9 mouse cellular contexts compared by ENCODE assay signal in the genomic region with DNA sequence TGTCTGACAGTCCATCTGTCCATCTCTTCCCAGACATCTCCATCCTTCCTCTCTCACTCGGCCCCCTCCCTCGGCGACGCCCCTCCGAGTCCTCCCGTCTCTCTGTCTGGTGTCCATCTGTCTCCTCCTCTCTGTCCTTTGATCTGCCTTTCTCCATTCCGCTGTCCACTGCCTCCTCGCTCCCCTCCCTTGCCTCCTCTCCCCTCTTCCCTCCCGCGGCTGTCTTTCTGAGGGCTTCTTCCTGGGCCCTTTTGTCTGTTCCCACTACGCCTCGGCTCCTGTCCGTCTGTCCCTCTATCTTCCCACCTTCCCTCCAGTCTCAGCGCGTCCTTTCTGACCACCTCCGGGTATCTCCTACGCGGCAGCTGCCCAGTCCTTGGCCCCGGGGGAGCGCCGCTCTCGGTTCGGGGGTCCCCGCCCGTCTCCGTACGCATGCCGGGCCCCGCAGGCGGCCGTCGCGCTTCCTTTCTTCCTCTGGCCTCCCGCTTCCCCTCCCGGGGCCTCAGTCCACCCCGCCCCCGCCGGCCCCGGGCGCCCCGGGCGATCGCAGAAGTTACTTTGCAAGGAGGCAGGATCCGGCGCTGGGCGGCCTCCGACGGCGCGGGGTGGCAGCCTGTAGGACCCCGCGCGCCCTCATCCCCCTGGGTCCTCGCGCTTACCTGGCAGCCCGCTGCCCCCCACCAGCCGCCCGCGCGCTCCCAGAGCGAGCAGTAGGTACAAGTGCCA. TPM values are rescaled to one million over a fixed set of nuclear protein-coding genes. Genes with fewer than 3 reads are reported as not detected.
DNase-seq lines count a peak whose midpoint lies in the region; ATAC-seq and TF ChIP-seq lines count a peak whose summit lies in the region.
"Had no signal": no experiment of that assay in that cellular context is flagged by ENCODE, and none has a peak within 500 bp of the region (broad histone marks: within the 10 kb centered on the region; RNA-seq: fewer than 3 reads in every experiment).

No protein-coding gene starts in this region.

- H3K9ac ChIP-seq in heart, embryonic 12.5 days, result peak overlapping the region; percentile 77
- peak overlapping the region; percentile 75 for H3K9ac ChIP-seq in limb, embryonic 12.5 days (replicated peaks)
- H3K9ac ChIP-seq in midbrain, postnatal 0 days (replicated peaks; ENCODE audit: low read length, poor library complexity, severe bottlenecking), result peak overlapping the region; percentile 55

- ATAC-seq in heart, embryonic 12.5 days (ENCODE audit: insufficient number of reproducible peaks, low FRiP score), result peak; percentile 45
- 0 out of 2 replicates have a peak, but pooled peaks have one; percentile 3 for ATAC-seq in limb, embryonic 12.5 days (ENCODE audit: insufficient number of reproducible peaks, insufficient read depth, low FRiP score, low TSS enrichment, low read depth)
- peak; percentile 46; the same call in 1 of the 2 replicates for ATAC-seq in midbrain, postnatal 0 days (ENCODE audit: low FRiP score)
- no peak for ATAC-seq in monocyte, adult 5-6 weeks (replicated peaks; ENCODE audit: insufficient number of reproducible peaks, low FRiP score, low TSS enrichment, poor library complexity, severe bottlenecking)

- peaks cover 67% of the 10 kb centered on the region for H3K27me3 ChIP-seq in heart, embryonic 12.5 days (replicated peaks)
- peaks cover 65% of the 10 kb centered on the region for H3K27me3 ChIP-seq in limb, embryonic 12.5 days
- H3K27me3 ChIP-seq in midbrain, postnatal 0 days (ENCODE audit: insufficient read depth, low read length), result peaks cover 18% of the 10 kb centered on the region; the same call in 1 of the 2 replicates

- no peak for DNase-seq in layer of hippocampus, adult 2 months (ENCODE audit: low spot score in 2 of 2)
- DNase-seq in layer of hippocampus, adult 9-11 months, result no peak
- DNase-seq in midbrain, postnatal 0 days (ENCODE audit: low spot score), result no peak
- DNase-seq in Muller cell, postnatal 12 days (ENCODE audit: inconsistent ontology term), result no peak

- TF ChIP-seq CTCF in layer of hippocampus, adult 2 months (conservative IDR thresholded peaks at IDR 0.05), result no peak
- no peak for TF ChIP-seq CTCF in cortical plate, adult 2 months (IDR thresholded peaks at IDR 0.05; ENCODE audit: extremely low read depth, insufficient read depth, low read length)
- no peak for TF ChIP-seq CTCF in midbrain, postnatal 0 days (IDR thresholded peaks at IDR 0.05)

- 1% methylated on average over 60 of the region's 61 CpGs for WGBS in heart, embryonic 12.5 days
- 1% methylated on average over 61 of the region's 61 CpGs for WGBS in limb, embryonic 12.5 days
- 1% methylated on average over 54 of the region's 61 CpGs for WGBS in midbrain, postnatal 0 days

- no peak for TF ChIP-seq POLR2A in cortical plate, adult 2 months (IDR thresholded peaks at IDR 0.05; ENCODE audit: extremely low read depth, insufficient read depth, low read length)

- no peaks in the 10 kb centered on the region; the same call in 1 of the 2 replicates for H3K4me1 ChIP-seq in cortical plate, adult 2 months (ENCODE audit: control insufficient read depth, insufficient read depth, low read length)
- H3K4me1 ChIP-seq in heart, embryonic 12.5 days (replicated peaks), result peaks cover 18% of the 10 kb centered on the region
- peaks cover 40% of the 10 kb centered on the region for H3K4me1 ChIP-seq in limb, embryonic 12.5 days (replicated peaks)
- H3K4me1 ChIP-seq in midbrain, postnatal 0 days (ENCODE audit: insufficient read depth, low read length), result peaks cover 10% of the 10 kb centered on the region; the same call in 1 of the 2 replicates

- H3K36me3 ChIP-seq in heart, embryonic 12.5 days, result 0 out of 2 replicates have a peak, but pooled peaks cover 3% of the 10 kb centered on the region
- peaks cover 17% of the 10 kb centered on the region; the same call in 1 of the 2 replicates for H3K36me3 ChIP-seq in limb, embryonic 12.5 days
- no peaks in the 10 kb centered on the region for H3K36me3 ChIP-seq in midbrain, postnatal 0 days (ENCODE audit: insufficient read depth, low read length)

- peak overlapping the region; percentile 57 for H3K4me3 ChIP-seq in layer of hippocampus, adult 2 months
- peak overlapping the region; percentile 42 for H3K4me3 ChIP-seq in cortical plate, adult 2 months (ENCODE audit: insufficient read depth, low read length)
- peak overlapping the region; percentile 65 for H3K4me3 ChIP-seq in heart, embryonic 12.5 days
- peak overlapping the region; percentile 73 for H3K4me3 ChIP-seq in limb, embryonic 12.5 days (replicated peaks)
- peak overlapping the region; percentile 59 for H3K4me3 ChIP-seq in midbrain, postnatal 0 days (ENCODE audit: low read depth, low read length)

- H3K4me2 ChIP-seq in heart, embryonic 12.5 days, result peak overlapping the region; percentile 93
- H3K4me2 ChIP-seq in limb, embryonic 12.5 days, result peak overlapping the region; percentile 93
- H3K4me2 ChIP-seq in midbrain, postnatal 0 days (ENCODE audit: low read depth, low read length, poor library complexity, severe bottlenecking), result peak overlapping the region; percentile 81

- no peaks in the 10 kb centered on the region for H3K9me3 ChIP-seq in heart, embryonic 12.5 days (replicated peaks)
- no peaks in the 10 kb centered on the region for H3K9me3 ChIP-seq in limb, embryonic 12.5 days
- no peaks in the 10 kb centered on the region for H3K9me3 ChIP-seq in midbrain, postnatal 0 days (ENCODE audit: low read length)

- peak overlapping the region; percentile 39; the same call in 1 of the 2 replicates for H3K27ac ChIP-seq in layer of hippocampus, adult 2 months
- H3K27ac ChIP-seq in cortical plate, adult 2 months (ENCODE audit: insufficient read depth, low read length), result no peak overlapping the region
- no peak overlapping the region for H3K27ac ChIP-seq in heart, embryonic 12.5 days (ENCODE audit: poor library complexity, severe bottlenecking)
- peak overlapping the region; percentile 59 for H3K27ac ChIP-seq in limb, embryonic 12.5 days
- H3K27ac ChIP-seq in midbrain, postnatal 0 days (ENCODE audit: low read depth, low read length), result no peak overlapping the region

RNA-seq across cellular contexts. Expression of gene Scube1, which starts 0.5 kb away (rescaled TPM):
- 10 to 100 TPM; 20.4 to 20.9 TPM for total RNA-seq in layer of hippocampus, adult 2 months (2021)
- polyA plus RNA-seq in cortical plate, adult 2 months (2012; rRNA removed), result 26.7 and 29.2 TPM in 2 replicates
- polyA plus RNA-seq in heart, embryonic 12.5 days (2016; fragmentation: Nextera tagmentation; extraction: Ambion mirVana), result 16.3 and 16.6 TPM in 2 replicates
- 33.6 and 36.7 TPM in 2 replicates for polyA plus RNA-seq in limb, embryonic 12.5 days (2016; fragmentation: Nextera tagmentation; extraction: Ambion mirVana)
- total RNA-seq in midbrain, postnatal 0 days (2014; rRNA removed), result 14.9 and 19.9 TPM in 2 replicates
- polyA plus RNA-seq in midbrain, postnatal 0 days (2015; fragmentation: Nextera tagmentation; extraction: Ambion mirVana), result 4.7 TPM in 2 replicates
- total RNA-seq in monocyte, adult 5-6 weeks (2017), result not detected in 3 replicates

RNA-seq across cellular contexts. Expression of gene Mpped1, which starts 54.9 kb away (rescaled TPM):
- total RNA-seq in layer of hippocampus, adult 2 months (2021), result 100 to 1,000 TPM; 164 to 170 TPM
- 160 and 176 TPM in 2 replicates for polyA plus RNA-seq in cortical plate, adult 2 months (2012; rRNA removed)
- polyA plus RNA-seq in heart, embryonic 12.5 days (2016; fragmentation: Nextera tagmentation; extraction: Ambion mirVana), result 0.10 TPM in 2 replicates
- polyA plus RNA-seq in limb, embryonic 12.5 days (2016; fragmentation: Nextera tagmentation; extraction: Ambion mirVana), result 8.0 and 8.4 TPM in 2 replicates
- 41.1 and 48.0 TPM in 2 replicates for total RNA-seq in midbrain, postnatal 0 days (2014; rRNA removed)
- 18.1 and 20.3 TPM in 2 replicates for polyA plus RNA-seq in midbrain, postnatal 0 days (2015; fragmentation: Nextera tagmentation; extraction: Ambion mirVana)
- not detected in 3 replicates for total RNA-seq in monocyte, adult 5-6 weeks (2017)
- polyA plus RNA-seq: large intestine, adult 2 months had no signal

Comparison
In these comparisons a context has a peak if more than half of its experiments do, and no peak if none do; other contexts are left out.
1. H3K27ac ChIP-seq: peak in layer of hippocampus, adult 2 months (single experiment) and limb, embryonic 12.5 days (single experiment); none in cortical plate, adult 2 months (single experiment), heart, embryonic 12.5 days (single experiment) and midbrain, postnatal 0 days (single experiment).
2. Peak in every context shown above with its lines, with median percentiles within 50 percentile points of each other: H3K4me3 ChIP-seq, H3K4me2 ChIP-seq and H3K9ac ChIP-seq.